Mouse (Mus musculus) heart, postnatal 0 days (tissue): Measurements from ENCODE around the gene Brwd3. TPM values are rescaled to one million over a fixed set of nuclear protein-coding genes. Genes with fewer than 3 reads are reported as not detected.
A peak's percentile ranks its signal among the peaks of the same experiment; 100 is the strongest.

Source experiments
- ATAC-seq: fragments of 200-750 bp; cut with Nextera tagmentation; 2 replicates; pipeline ENCODE4 v1.8.0; 2017; ENCODE audit warnings: low read depth, moderate number of reproducible peaks, moderate library complexity; ENCODE audit not compliant: insufficient read depth
- DNase-seq: peaks from one replicate; pipeline ENCODE4 v3.0.0-alpha.2; 2016; ENCODE audit warnings: low spot score
- H3K27ac ChIP-seq: fragments of 300-500 bp; sonication (generic); 2 replicates; pipeline ENCODE4 v1.5.1; 2014; ENCODE audit warnings: low read depth, mild to moderate bottlenecking
- H3K27me3 ChIP-seq: fragments of 300-500 bp; sonication (generic); 2 replicates; pipeline ENCODE4 v1.6.1; 2014; ENCODE audit warnings: low read length, mixed read lengths; ENCODE audit not compliant: control insufficient read depth, insufficient read depth
- H3K36me3 ChIP-seq: fragments of 300-500 bp; sonication (generic); replicated peaks from 2 replicates; pipeline ENCODE4 v1.6.1; 2014; ENCODE audit warnings: low read length, mixed read lengths; ENCODE audit not compliant: control insufficient read depth, insufficient read depth
- H3K4me1 ChIP-seq: fragments of 300-500 bp; sonication (generic); 2 replicates; pipeline ENCODE4 v1.6.1; 2014; ENCODE audit warnings: antibody characterized with exemption; ENCODE audit not compliant: control insufficient read depth, insufficient read depth
- H3K4me2 ChIP-seq: fragments of 300-500 bp; sonication (generic); 2 replicates; pipeline ENCODE4 v1.6.1; 2014; ENCODE audit warnings: low read depth, mild to moderate bottlenecking, low read length, moderate library complexity
- H3K4me3 ChIP-seq: fragments of 300-500 bp; sonication (generic); 2 replicates; pipeline ENCODE4 v1.5.1; 2014; ENCODE audit warnings: low read depth, low read length
- H3K9ac ChIP-seq: fragments of 300-500 bp; sonication (generic); replicated peaks from 2 replicates; pipeline ENCODE4 v1.6.1; 2014; ENCODE audit warnings: low read depth, low read length, mixed read lengths
- H3K9me3 ChIP-seq: fragments of 300-500 bp; sonication (generic); replicated peaks from 2 replicates; pipeline ENCODE4 v1.6.1; 2016; ENCODE audit warnings: low read length; ENCODE audit not compliant: control insufficient read depth
- CTCF ChIP-seq: IDR thresholded peaks from 2 replicates; pipeline ENCODE4 v1.5.1; 2016; ENCODE audit warnings: antibody characterized with exemption, control low read depth, low read depth
- EP300 ChIP-seq: IDR thresholded peaks from 2 replicates; pipeline ENCODE4 v1.6.1; 2016; ENCODE audit warnings: antibody characterized with exemption, low read depth
- WGBS: fragments of 180-500 bp; shearing (Covaris S2); extraction: QIAGEN DNeasy Blood & Tissue Kit; methylation state at CpG from one replicate; pipeline ENCODE4 v1.1.7; 2014; 5-methylcytosine and 5-hydroxymethylcytosine counted together
- polyA plus RNA-seq: library from polyadenylated mRNA; unstranded; fragments of >200 nt; fragmentation: Nextera tagmentation; extraction: Ambion mirVana; gene quantifications from 2 replicates; pipeline ENCODE4 v1.2.1, GENCODE M21; 2015
- total RNA-seq: library from RNA; depleted of rRNA; stranded (reverse); fragments of >200 nt; gene quantifications from 2 replicates; pipeline ENCODE4 v1.2.3, GENCODE M21; 2014; ENCODE audit warnings: low replicate concordance; rRNA removed

Gene Brwd3
- 1.7 and 4.4 TPM in 2 replicates for total RNA-seq
- 1.2 and 1.4 TPM in 2 replicates for polyA plus RNA-seq

GRCm38 (mm10) chrX:108834090-108834774, at the start of gene Brwd3:
TSS of gene Brwd3 (minus strand) at chrX:108834372.
- TF ChIP-seq CTCF (peak; percentile 34), EP300 (no peak)
- peak; percentile 93 for DNase-seq
- peak within 1 kb of the TSS; percentile 90 for H3K27ac ChIP-seq
- WGBS = 13% methylated on average over 36 of the region's 39 CpGs
- H3K9ac ChIP-seq = peak within 1 kb of the TSS; percentile 64
- peak; percentile 94 for ATAC-seq
- H3K4me3 ChIP-seq = peak within 1 kb of the TSS; percentile 78
- H3K36me3 ChIP-seq = no peaks in the 10 kb centered on the region
- no peaks in the 10 kb centered on the region for H3K4me1 ChIP-seq
- H3K27me3 ChIP-seq = no peaks in the 10 kb centered on the region
- no peaks in the 10 kb centered on the region for H3K9me3 ChIP-seq
- H3K4me2 ChIP-seq = peak within 1 kb of the TSS; percentile 73

- no peak overlapping the region for H3K4me2 ChIP-seq
- no peaks in the 10 kb centered on the region for H3K9me3 ChIP-seq
- no peak for ATAC-seq
- DNase-seq = no peak
- H3K27ac ChIP-seq = no peak overlapping the region
- TF ChIP-seq EP300 (no peak), CTCF (no peak)
- H3K9ac ChIP-seq = no peak overlapping the region
- 75% methylated on average over 4 of the region's 4 CpGs for WGBS
- no peaks in the 10 kb centered on the region for H3K27me3 ChIP-seq
- no peaks in the 10 kb centered on the region for H3K4me1 ChIP-seq
- H3K4me3 ChIP-seq = no peak overlapping the region
- H3K36me3 ChIP-seq = no peaks in the 10 kb centered on the region
Observed at GRCm38 (mm10) chrX:108862632-108863031, 28.5 kb upstream of the Brwd3 start.

- ATAC-seq = no peak
- H3K4me1 ChIP-seq = no peaks in the 10 kb centered on the region
Observed at GRCm38 (mm10) chrX:108842705-108843104, 8.5 kb upstream of the Brwd3 start.

GRCm38 (mm10) chrX:108836416-108836815, 2.2 kb upstream of the Brwd3 start:
- H3K4me2 ChIP-seq = no peak overlapping the region
- WGBS = 64% methylated on average over 2 of the region's 2 CpGs
- H3K4me1 ChIP-seq = no peaks in the 10 kb centered on the region
- no peak overlapping the region for H3K9ac ChIP-seq
- DNase-seq (no peak), ATAC-seq (no peak)
- no peak overlapping the region for H3K4me3 ChIP-seq
- H3K27ac ChIP-seq = no peak overlapping the region
- TF ChIP-seq EP300 (no peak), CTCF (no peak)
- no peaks in the 10 kb centered on the region for H3K27me3 ChIP-seq
- no peaks in the 10 kb centered on the region for H3K36me3 ChIP-seq
- H3K9me3 ChIP-seq = no peaks in the 10 kb centered on the region

More at GRCm38 (mm10) chrX:108842705-108843104, 8.5 kb upstream of the Brwd3 start:
- H3K4me2 ChIP-seq = no peak overlapping the region
- no peak for DNase-seq
- no peak overlapping the region for H3K27ac ChIP-seq
- H3K27me3 ChIP-seq = no peaks in the 10 kb centered on the region
- 80% methylated on average over 2 of the region's 2 CpGs for WGBS
- H3K9ac ChIP-seq = no peak overlapping the region
- no peaks in the 10 kb centered on the region for H3K36me3 ChIP-seq
- TF ChIP-seq CTCF (no peak), EP300 (no peak)
- no peaks in the 10 kb centered on the region for H3K9me3 ChIP-seq
- no peak overlapping the region for H3K4me3 ChIP-seq

- Histone ChIP-seq H3K27me3 (no peaks in the 10 kb centered on the region), H3K4me3 (peak overlapping the region; percentile 78), H3K4me2 (peak overlapping the region; percentile 58), H3K9me3 (no peaks in the 10 kb centered on the region), H3K9ac (no peak overlapping the region), H3K4me1 (no peaks in the 10 kb centered on the region), H3K27ac (no peak overlapping the region), H3K36me3 (no peaks in the 10 kb centered on the region)
- no peak for DNase-seq
- no peak for ATAC-seq
- TF ChIP-seq EP300 (no peak), CTCF (no peak)
- WGBS = 60% methylated on average over 5 of the region's 5 CpGs
Observed at GRCm38 (mm10) chrX:108835233-108835632, 1.1 kb upstream of the Brwd3 start.
